Comparison of ENCODE assay signal across 31 mouse cellular contexts in genomic region chr1:59063697-59064096, GRCm38 (mm10). TPM values are rescaled to one million over a fixed set of nuclear protein-coding genes. Genes with fewer than 3 reads are reported as not detected.
DNase-seq lines count a peak whose midpoint lies in the region; ATAC-seq and TF ChIP-seq lines count a peak whose summit lies in the region.
"Had no signal": no experiment of that assay in that cellular context is flagged by ENCODE, and none has a peak within 500 bp of the region (broad histone marks: within the 10 kb centered on the region; RNA-seq: fewer than 3 reads in every experiment).

No protein-coding gene starts in this region.

- ATAC-seq in forebrain, postnatal 0 days: no peak
- ATAC-seq: activated CD4-positive, CD25-positive, alpha-beta regulatory T cell, adult 4 months; forebrain, embryonic 14.5 days; forebrain, embryonic 16.5 days; Patski had no signal

- no peaks in the 10 kb centered on the region for H3K79me3 ChIP-seq in C2C12 (ENCODE audit: low read depth)

- H3K9ac ChIP-seq in MEL (ENCODE audit: control insufficient read depth, low read depth, low read length, poor library complexity, severe bottlenecking): no peak overlapping the region
- no peak overlapping the region for H3K9ac ChIP-seq in forebrain, postnatal 0 days
- H3K9ac ChIP-seq: embryonic facial prominence, embryonic 13.5 days; embryonic facial prominence, embryonic 15.5 days; forebrain, embryonic 12.5 days had no signal

- no peak for TF ChIP-seq EP300 in MEL (IDR thresholded peaks at IDR 0.05; ENCODE audit: low read depth in 1 of 2, low read length in 2 of 2)

- H3K36me3 ChIP-seq in C2C12 (ENCODE audit: control insufficient read depth, insufficient read depth) (no peaks in the 10 kb centered on the region), MEL (ENCODE audit: control insufficient read depth in 1 of 2, insufficient read depth in 2 of 2, low read length in 2 of 2) (no peaks in the 10 kb centered on the region), myocyte (ENCODE audit: control insufficient read depth, insufficient read depth) (no peaks in the 10 kb centered on the region)
- H3K36me3 ChIP-seq in forebrain, postnatal 0 days (ENCODE audit: insufficient read depth): no peaks in the 10 kb centered on the region
- H3K36me3 ChIP-seq: embryonic facial prominence, embryonic 13.5 days; embryonic facial prominence, embryonic 15.5 days; forebrain, embryonic 10.5 days; forebrain, embryonic 12.5 days; G1E had no signal

- H3ac ChIP-seq in C2C12 (ENCODE audit: control insufficient read depth, insufficient read length, low read depth): no peak overlapping the region
- no peak overlapping the region for H3ac ChIP-seq in myocyte (ENCODE audit: control insufficient read depth, insufficient read length)

- no peak for TF ChIP-seq POLR2A in MEL (IDR thresholded peaks at IDR 0.05; ENCODE audit: control insufficient read depth in 1 of 2, insufficient read depth in 1 of 2, low read depth in 1 of 2, low read length in 2 of 2, poor library complexity in 1 of 2)
- no peak for TF ChIP-seq POLR2A in myocyte (IDR thresholded peaks at IDR 0.05; ENCODE audit: insufficient read length, low read depth)
- TF ChIP-seq POLR2A in lung, adult 2 months (IDR thresholded peaks at IDR 0.05; ENCODE audit: borderline replicate concordance, extremely low read depth, low read depth, low read length): no peak

- H3K27ac ChIP-seq in MEL (ENCODE audit: control insufficient read depth, low read depth, low read length): no peak overlapping the region
- no peak overlapping the region for H3K27ac ChIP-seq in forebrain, postnatal 0 days (ENCODE audit: low read depth, low read length)
- H3K27ac ChIP-seq: embryonic facial prominence, embryonic 13.5 days; embryonic facial prominence, embryonic 15.5 days; forebrain, embryonic 10.5 days; forebrain, embryonic 12.5 days had no signal

- no peak for TF ChIP-seq RAD21 in MEL (IDR thresholded peaks at IDR 0.05; ENCODE audit: low read depth, low read length)

- peak; percentile 37 for DNase-seq in retina, postnatal 1 day
- no peak for DNase-seq in retina, embryonic 14.5 days (ENCODE audit: low spot score)
- no peak for DNase-seq in MEL (ENCODE audit: low read depth, low spot score)
- no peak for DNase-seq in forebrain, postnatal 0 days
- no peak for DNase-seq in lung, adult 2 months
- DNase-seq in heart, postnatal 4 days: no peak
- DNase-seq: adrenal gland, adult 8-10 months; adrenal gland, postnatal 14 days; adrenal gland, postnatal 36 days; B cell, adult 2 months; cerebellum, adult 11-12 months; cerebellum, adult 2 months; cerebellum, adult 9-10 months; cerebellum, postnatal 10 days; cerebellum, postnatal 25 days; embryo, embryonic 11 days had no signal

- H3K27me3 ChIP-seq in C2C12 (ENCODE audit: control insufficient read depth, insufficient read depth, insufficient read length) (peaks cover 15% of the 10 kb centered on the region), MEL (ENCODE audit: control insufficient read depth in 1 of 2, insufficient read depth in 2 of 2, low read length in 2 of 2) (peaks cover 2 to 3% of the 10 kb centered on the region in 2 experiments), myocyte (ENCODE audit: control insufficient read depth, insufficient read depth, insufficient read length) (peaks cover 10% of the 10 kb centered on the region)
- H3K27me3 ChIP-seq in forebrain, postnatal 0 days (ENCODE audit: insufficient read depth, low read length): no peaks in the 10 kb centered on the region
- H3K27me3 ChIP-seq: embryonic facial prominence, embryonic 13.5 days; embryonic facial prominence, embryonic 15.5 days; forebrain, embryonic 12.5 days had no signal

- H3K4me2 ChIP-seq in myocyte (ENCODE audit: low read depth): no peak overlapping the region
- H3K4me2 ChIP-seq in forebrain, postnatal 0 days (ENCODE audit: low read depth): no peak overlapping the region
- H3K4me2 ChIP-seq: embryonic facial prominence, embryonic 13.5 days; embryonic facial prominence, embryonic 15.5 days; forebrain, embryonic 12.5 days had no signal

- H3K9me3 ChIP-seq in MEL (replicated peaks; ENCODE audit: insufficient read depth, low read length): no peaks in the 10 kb centered on the region
- no peaks in the 10 kb centered on the region for H3K9me3 ChIP-seq in forebrain, postnatal 0 days (ENCODE audit: low read length)
- H3K9me3 ChIP-seq: embryonic facial prominence, embryonic 13.5 days; embryonic facial prominence, embryonic 15.5 days; forebrain, embryonic 10.5 days; forebrain, embryonic 12.5 days; G1E had no signal

- no peak overlapping the region for H3K4me3 ChIP-seq in C2C12 (ENCODE audit: insufficient read depth, poor library complexity, severe bottlenecking)
- no peak overlapping the region for H3K4me3 ChIP-seq in MEL (ENCODE audit: control insufficient read depth in 1 of 2, insufficient read depth in 1 of 2, low read depth in 2 of 2, low read length in 2 of 2)
- H3K4me3 ChIP-seq in myocyte: no peak overlapping the region
- no peak overlapping the region for H3K4me3 ChIP-seq in forebrain, postnatal 0 days (ENCODE audit: low read depth, low read length)
- no peak overlapping the region for H3K4me3 ChIP-seq in lung, adult 2 months (replicated peaks; ENCODE audit: extremely low read depth, low read depth, low read length)
- H3K4me3 ChIP-seq: embryonic facial prominence, embryonic 13.5 days; embryonic facial prominence, embryonic 15.5 days; erythroblast, embryonic 14.5 days; forebrain, embryonic 10.5 days; forebrain, embryonic 12.5 days had no signal

- H3K4me1 ChIP-seq in MEL (ENCODE audit: control insufficient read depth in 1 of 2, insufficient read depth in 2 of 2, low read length in 2 of 2): no peaks in the 10 kb centered on the region
- H3K4me1 ChIP-seq in forebrain, postnatal 0 days (ENCODE audit: insufficient read depth): no peaks in the 10 kb centered on the region
- H3K4me1 ChIP-seq in lung, adult 2 months (ENCODE audit: control insufficient read depth, insufficient read depth, low read length): no peaks in the 10 kb centered on the region
- H3K4me1 ChIP-seq: embryonic facial prominence, embryonic 13.5 days; embryonic facial prominence, embryonic 15.5 days; forebrain, embryonic 10.5 days; forebrain, embryonic 12.5 days had no signal

- H3K79me2 ChIP-seq in C2C12 (ENCODE audit: control insufficient read depth, insufficient read depth) (no peaks in the 10 kb centered on the region), MEL (ENCODE audit: control insufficient read depth, insufficient read depth, low read length, poor library complexity) (no peaks in the 10 kb centered on the region), myocyte (ENCODE audit: control insufficient read depth, insufficient read depth) (no peaks in the 10 kb centered on the region)

- TF ChIP-seq CTCF in C2C12 (IDR thresholded peaks at IDR 0.05; ENCODE audit: control insufficient read depth, insufficient read depth, insufficient read length) (no peak), MEL (IDR thresholded peaks at IDR 0.05 in 2 of 3, conservative IDR thresholded peaks at IDR 0.05 in 1 of 3; ENCODE audit: control insufficient read depth in 1 of 3, insufficient read depth in 1 of 3, low read depth in 2 of 3, low read length in 3 of 3, poor library complexity in 1 of 3, severe bottlenecking in 1 of 3) (peak in 1 of 3 experiments; percentile 10; a peak in 1 of 6 replicates)
- no peak for TF ChIP-seq CTCF in forebrain, postnatal 0 days (IDR thresholded peaks at IDR 0.05; ENCODE audit: low read depth)
- TF ChIP-seq CTCF in lung, adult 2 months (IDR thresholded peaks at IDR 0.05; ENCODE audit: insufficient read depth, low read length): no peak

- 55% methylated on average over 3 of the region's 3 CpGs for WGBS in forebrain, postnatal 0 days
- 48% methylated on average over 3 of the region's 3 CpGs for WGBS in lung, adult 2 months

TF ChIP-seq in C2C12, 6 proteins besides CTCF, POLR2A, EP300 and RAD21 (continues in another document):
- TF ChIP-seq USF1 (IDR thresholded peaks at IDR 0.05; ENCODE audit: low read depth): peak; percentile 59
- no peak for TF ChIP-seq MAX (IDR thresholded peaks at IDR 0.05)
- no peak for TF ChIP-seq MYOG (IDR thresholded peaks at IDR 0.05; ENCODE audit: control insufficient read depth, extremely low read depth, insufficient read length)
- no peak for TF ChIP-seq FOSL1 (IDR thresholded peaks at IDR 0.05; ENCODE audit: insufficient read depth, low read length, poor library complexity, severe bottlenecking)
- no peak for TF ChIP-seq CEBPB (IDR thresholded peaks at IDR 0.05; ENCODE audit: low read depth)

TF ChIP-seq in MEL, 35 proteins besides CTCF, POLR2A, EP300 and RAD21 (continues in another document):
- TF ChIP-seq BHLHE40 (IDR thresholded peaks at IDR 0.05; ENCODE audit: borderline replicate concordance, low read depth, low read length) (no peak; the same call in 1 of the 2 replicates), MEF2A (IDR thresholded peaks at IDR 0.05; ENCODE audit: extremely low read depth, insufficient replicate concordance, low read depth, low read length, poor library complexity, severe bottlenecking) (no peak), USF1 (IDR thresholded peaks at IDR 0.05; ENCODE audit: low read depth, low read length) (peak; percentile 86)

TF ChIP-seq in myocyte, 11 proteins besides CTCF, POLR2A, EP300 and RAD21:
- peak; percentile 39 for TF ChIP-seq USF1 (IDR thresholded peaks at IDR 0.05; ENCODE audit: low read depth)
- no peak for TF ChIP-seq CEBPB (IDR thresholded peaks at IDR 0.05; ENCODE audit: insufficient read depth, poor library complexity, severe bottlenecking)

RNA-seq across cellular contexts. Expression of gene C2cd6, which starts 31.0 kb away (rescaled TPM):
- not detected for polyA plus RNA-seq in C2C12 (2012; fragmentation: generic; extraction: Trizol)
- not detected in 2 replicates for total RNA-seq in MEL (2012; rRNA removed)
- not detected for polyA plus RNA-seq in MEL (2012; ENCODE audit: insufficient read depth in 1 of 2, insufficient read length in 2 of 2, low read depth in 1 of 2, low replicate concordance in 2 of 2, missing spikeins in 1 of 2)
- not detected for polyA plus RNA-seq in myocyte (2012; fragmentation: generic; extraction: Trizol)
- total RNA-seq in forebrain, postnatal 0 days (2014; rRNA removed): not detected in 2 replicates
- polyA plus RNA-seq in forebrain, postnatal 0 days (2015; fragmentation: Nextera tagmentation; extraction: Ambion mirVana): not detected in 2 replicates
- polyA plus RNA-seq in lung, adult 2 months (2012; rRNA removed): not detected in 2 replicates
- total RNA-seq in heart, postnatal 4 days (2021): not detected
- total RNA-seq: adrenal gland, adult 18-20 months; adrenal gland, adult 8-10 months; adrenal gland, postnatal 14 days; adrenal gland, postnatal 36 days; common myeloid progenitor, adult 5-6 weeks; G1E had no signal
- polyA plus RNA-seq: cerebellum, adult 2 months; embryonic facial prominence, embryonic 11.5 days; embryonic facial prominence, embryonic 13.5 days; embryonic facial prominence, embryonic 15.5 days; erythroblast, embryonic 14.5 days; forebrain, embryonic 16.5 days; G1E; Patski had no signal

RNA-seq across cellular contexts. Expression of gene Tmem237, which starts 56.5 kb away (rescaled TPM):
- polyA plus RNA-seq in C2C12 (2012; fragmentation: generic; extraction: Trizol) (19.8 TPM), MEL (2012; ENCODE audit: insufficient read depth in 1 of 2, insufficient read length in 2 of 2, low read depth in 1 of 2, low replicate concordance in 2 of 2, missing spikeins in 1 of 2) (10 to 100 TPM in 1 of 2 experiments, not detected in 1; 20.1 TPM), myocyte (2012; fragmentation: generic; extraction: Trizol) (13.7 TPM)
- total RNA-seq in MEL (2012; rRNA removed): 13.0 and 13.2 TPM in 2 replicates
- 31.9 and 36.2 TPM in 2 replicates for total RNA-seq in forebrain, postnatal 0 days (2014; rRNA removed)
- 59.7 and 62.6 TPM in 2 replicates for polyA plus RNA-seq in forebrain, postnatal 0 days (2015; fragmentation: Nextera tagmentation; extraction: Ambion mirVana)
- 5.5 and 10.9 TPM in 2 replicates for polyA plus RNA-seq in lung, adult 2 months (2012; rRNA removed)
- total RNA-seq in heart, postnatal 4 days (2021): 1 to 10 TPM; 5.2 to 7.3 TPM
